Mouse (Mus musculus): ENCODE measurements around the gene Fto.

DNA sequence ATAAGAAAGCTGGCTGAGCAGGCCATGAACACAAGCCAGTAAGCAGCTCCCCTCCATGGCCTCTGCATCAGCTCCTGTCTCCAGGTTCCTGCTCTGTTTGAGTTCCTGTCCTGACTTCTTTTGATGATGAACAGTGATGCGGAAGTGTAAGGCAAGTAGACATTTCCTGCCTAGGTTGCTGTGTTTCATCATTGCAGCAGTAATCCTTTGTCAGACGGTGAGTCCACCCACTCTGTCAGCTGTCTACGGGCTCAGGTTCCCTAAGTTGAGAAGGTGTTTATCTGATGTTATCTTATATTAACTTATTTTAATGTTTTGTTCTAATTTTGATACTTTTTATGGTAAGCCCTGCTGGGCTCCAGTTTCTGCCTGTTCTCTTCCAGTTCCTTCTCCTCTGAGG, 12.7 kb downstream of the Fto start:
- no peak for TF ChIP-seq CTCF (IDR thresholded peaks at IDR 0.05; ENCODE audit: low read depth)
- no peak for TF ChIP-seq EP300 (IDR thresholded peaks at IDR 0.05; ENCODE audit: low read depth)
